ENCODE assay signal across 13 mouse cellular contexts in genomic region chr4:138800134-138800744, GRCm38 (mm10). TPM values are rescaled to one million over a fixed set of nuclear protein-coding genes. Genes with fewer than 3 reads are reported as not detected.
DNase-seq lines count a peak whose midpoint lies in the region; ATAC-seq lines count a peak whose summit lies in the region.
"Had no signal": no experiment of that assay in that cellular context is flagged by ENCODE, and none has a peak within 500 bp of the region (broad histone marks: within the 10 kb centered on the region; RNA-seq: fewer than 3 reads in every experiment).

No protein-coding gene starts in this region.

- H3K4me3 ChIP-seq in embryonic facial prominence, embryonic 14.5 days (ENCODE audit: low read depth, low read length): no peak overlapping the region
- H3K4me3 ChIP-seq in embryonic facial prominence, embryonic 10.5 days: no peak overlapping the region
- no peak overlapping the region for H3K4me3 ChIP-seq in hindbrain, embryonic 16.5 days (ENCODE audit: low read length)
- H3K4me3 ChIP-seq: midbrain, embryonic 15.5 days had no signal

- peak; percentile 56 for DNase-seq in embryonic facial prominence, embryonic 14.5 days (ENCODE audit: low spot score)
- no peak for DNase-seq in embryonic facial prominence, embryonic 10.5 days (ENCODE audit: low spot score)
- peak; percentile 63 for DNase-seq in left cerebral cortex, postnatal 4 days
- DNase-seq in left cerebral cortex, postnatal 25 days (ENCODE audit: low spot score in 2 of 2): no peak
- peak; percentile 84 to 86 for DNase-seq in kidney, postnatal 36 days
- DNase-seq in urinary bladder, postnatal 25 days (ENCODE audit: low spot score): no peak
- no peak for DNase-seq in embryo, embryonic 9.5 days (ENCODE audit: extremely low spot score)
- DNase-seq: embryo, embryonic 11 days had no signal

- intact Hi-C loops in left cerebral cortex, postnatal 4 days (cut with DNase I): no loop called here
- intact Hi-C loops in left cerebral cortex, postnatal 25 days (cut with DNase I): no loop called here

- no peak overlapping the region for H3K9ac ChIP-seq in embryonic facial prominence, embryonic 14.5 days (ENCODE audit: low read depth, low read length)
- H3K9ac ChIP-seq in hindbrain, embryonic 16.5 days (ENCODE audit: low read depth, low read length): no peak overlapping the region
- H3K9ac ChIP-seq: midbrain, embryonic 15.5 days had no signal

- no peaks in the 10 kb centered on the region for H3K9me3 ChIP-seq in embryonic facial prominence, embryonic 14.5 days (ENCODE audit: control insufficient read depth, low read length)
- H3K9me3 ChIP-seq in embryonic facial prominence, embryonic 10.5 days: no peaks in the 10 kb centered on the region
- no peaks in the 10 kb centered on the region for H3K9me3 ChIP-seq in hindbrain, embryonic 16.5 days (ENCODE audit: control insufficient read depth, low read length)
- H3K9me3 ChIP-seq: midbrain, embryonic 15.5 days had no signal

- H3K4me2 ChIP-seq in embryonic facial prominence, embryonic 14.5 days (ENCODE audit: low read depth, low read length): no peak overlapping the region
- H3K4me2 ChIP-seq in hindbrain, embryonic 16.5 days (ENCODE audit: low read length): no peak overlapping the region
- H3K4me2 ChIP-seq: midbrain, embryonic 15.5 days had no signal

- 51% methylated on average over 12 of the region's 12 CpGs for WGBS in embryonic facial prominence, embryonic 14.5 days
- WGBS in embryonic facial prominence, embryonic 10.5 days: 70% methylated on average over 12 of the region's 12 CpGs
- 64% methylated on average over 11 of the region's 12 CpGs for WGBS in hindbrain, embryonic 16.5 days

- H3K27me3 ChIP-seq in embryonic facial prominence, embryonic 14.5 days (replicated peaks; ENCODE audit: control insufficient read depth, insufficient read depth, low read length): no peaks in the 10 kb centered on the region
- no peaks in the 10 kb centered on the region for H3K27me3 ChIP-seq in embryonic facial prominence, embryonic 10.5 days (replicated peaks; ENCODE audit: low read depth, poor library complexity, severe bottlenecking)
- no peaks in the 10 kb centered on the region for H3K27me3 ChIP-seq in hindbrain, embryonic 16.5 days (replicated peaks; ENCODE audit: control insufficient read depth, insufficient read depth, low read length)
- H3K27me3 ChIP-seq: midbrain, embryonic 15.5 days; Patski had no signal

- H3K36me3 ChIP-seq in embryonic facial prominence, embryonic 14.5 days (ENCODE audit: control insufficient read depth, insufficient read depth, low read length): no peaks in the 10 kb centered on the region
- H3K36me3 ChIP-seq in embryonic facial prominence, embryonic 10.5 days (replicated peaks): no peaks in the 10 kb centered on the region
- no peaks in the 10 kb centered on the region for H3K36me3 ChIP-seq in hindbrain, embryonic 16.5 days (ENCODE audit: control insufficient read depth, insufficient read depth, low read length)
- H3K36me3 ChIP-seq: midbrain, embryonic 15.5 days had no signal

- ATAC-seq in embryonic facial prominence, embryonic 14.5 days (ENCODE audit: low read depth): no peak
- ATAC-seq in hindbrain, embryonic 16.5 days: peak; percentile 71
- ATAC-seq: midbrain, embryonic 15.5 days; Patski had no signal

- 0 out of 2 replicates have a peak, but pooled peaks cover 3% of the 10 kb centered on the region for H3K4me1 ChIP-seq in embryonic facial prominence, embryonic 14.5 days (ENCODE audit: control insufficient read depth, insufficient read depth, low read length)
- H3K4me1 ChIP-seq in embryonic facial prominence, embryonic 10.5 days: peaks cover 14% of the 10 kb centered on the region
- no peaks in the 10 kb centered on the region; the same call in 1 of the 2 replicates for H3K4me1 ChIP-seq in hindbrain, embryonic 16.5 days (ENCODE audit: control insufficient read depth, insufficient read depth, low read depth, low read length)

- no peak overlapping the region for H3K27ac ChIP-seq in embryonic facial prominence, embryonic 14.5 days (replicated peaks; ENCODE audit: low read depth, low read length)
- no peak overlapping the region for H3K27ac ChIP-seq in embryonic facial prominence, embryonic 10.5 days (replicated peaks)
- peak overlapping the region; percentile 2; the same call in 1 of the 2 replicates for H3K27ac ChIP-seq in hindbrain, embryonic 16.5 days (ENCODE audit: low read depth, low read length)
- H3K27ac ChIP-seq: midbrain, embryonic 15.5 days had no signal

RNA-seq across cellular contexts. Expression of gene Pla2g2d, which starts 24.7 kb away (rescaled TPM):
- 0.28 and 0.38 TPM in 2 replicates for polyA plus RNA-seq in embryonic facial prominence, embryonic 14.5 days (2014; fragmentation: Nextera tagmentation; extraction: Ambion mirVana)
- polyA plus RNA-seq in embryonic facial prominence, embryonic 10.5 days (2016; fragmentation: Nextera tagmentation; extraction: Ambion mirVana): 0.26 and 0.80 TPM in 2 replicates
- not detected for total RNA-seq in left cerebral cortex, postnatal 4 days (2021)
- under 1 TPM; 0.28 to 0.48 TPM for total RNA-seq in left cerebral cortex, postnatal 25 days (2021)
- polyA plus RNA-seq in hindbrain, embryonic 16.5 days (2015; fragmentation: Nextera tagmentation; extraction: Ambion mirVana): 0.61 and 0.76 TPM in 2 replicates
- polyA plus RNA-seq: C2C12 had no signal

RNA-seq across cellular contexts. Expression of gene Pla2g2f, which starts 42.8 kb away (rescaled TPM):
- 5.3 and 6.5 TPM in 2 replicates for polyA plus RNA-seq in embryonic facial prominence, embryonic 14.5 days (2014; fragmentation: Nextera tagmentation; extraction: Ambion mirVana)
- not detected in 2 replicates for polyA plus RNA-seq in embryonic facial prominence, embryonic 10.5 days (2016; fragmentation: Nextera tagmentation; extraction: Ambion mirVana)
- total RNA-seq in left cerebral cortex, postnatal 4 days (2021): not detected
- total RNA-seq in left cerebral cortex, postnatal 25 days (2021): not detected
- 0.06 TPM in 1 of 2 replicates, not detected in the other for polyA plus RNA-seq in hindbrain, embryonic 16.5 days (2015; fragmentation: Nextera tagmentation; extraction: Ambion mirVana)
- total RNA-seq: left cerebral cortex, postnatal 36 days had no signal
- polyA plus RNA-seq: C2C12, Patski had no signal

Comparison
In these comparisons a context has a peak if more than half of its experiments do, and no peak if none do; other contexts are left out.
1. DNase-seq: peak in embryonic facial prominence, embryonic 14.5 days (single experiment), left cerebral cortex, postnatal 4 days (single experiment) and kidney, postnatal 36 days (2 of 2); none in embryonic facial prominence, embryonic 10.5 days (single experiment), left cerebral cortex, postnatal 25 days (0 of 2), urinary bladder, postnatal 25 days (single experiment) and embryo, embryonic 9.5 days (single experiment).